Mouse (Mus musculus) skeletal muscle tissue, adult 2 months (tissue): ENCODE results near the gene Myadm.
"Not testable (repeated sequence)": the region's sequence is repeated elsewhere in the genome, so short reads cannot be mapped to it uniquely, and the experiment has no call there.

ENCODE experiments used
- DNase-seq: peaks from one replicate; pipeline ENCODE4 v3.0.0-alpha.2; 2012; ENCODE audit warnings: low read depth, low spot score

Myadm gene

DNA sequence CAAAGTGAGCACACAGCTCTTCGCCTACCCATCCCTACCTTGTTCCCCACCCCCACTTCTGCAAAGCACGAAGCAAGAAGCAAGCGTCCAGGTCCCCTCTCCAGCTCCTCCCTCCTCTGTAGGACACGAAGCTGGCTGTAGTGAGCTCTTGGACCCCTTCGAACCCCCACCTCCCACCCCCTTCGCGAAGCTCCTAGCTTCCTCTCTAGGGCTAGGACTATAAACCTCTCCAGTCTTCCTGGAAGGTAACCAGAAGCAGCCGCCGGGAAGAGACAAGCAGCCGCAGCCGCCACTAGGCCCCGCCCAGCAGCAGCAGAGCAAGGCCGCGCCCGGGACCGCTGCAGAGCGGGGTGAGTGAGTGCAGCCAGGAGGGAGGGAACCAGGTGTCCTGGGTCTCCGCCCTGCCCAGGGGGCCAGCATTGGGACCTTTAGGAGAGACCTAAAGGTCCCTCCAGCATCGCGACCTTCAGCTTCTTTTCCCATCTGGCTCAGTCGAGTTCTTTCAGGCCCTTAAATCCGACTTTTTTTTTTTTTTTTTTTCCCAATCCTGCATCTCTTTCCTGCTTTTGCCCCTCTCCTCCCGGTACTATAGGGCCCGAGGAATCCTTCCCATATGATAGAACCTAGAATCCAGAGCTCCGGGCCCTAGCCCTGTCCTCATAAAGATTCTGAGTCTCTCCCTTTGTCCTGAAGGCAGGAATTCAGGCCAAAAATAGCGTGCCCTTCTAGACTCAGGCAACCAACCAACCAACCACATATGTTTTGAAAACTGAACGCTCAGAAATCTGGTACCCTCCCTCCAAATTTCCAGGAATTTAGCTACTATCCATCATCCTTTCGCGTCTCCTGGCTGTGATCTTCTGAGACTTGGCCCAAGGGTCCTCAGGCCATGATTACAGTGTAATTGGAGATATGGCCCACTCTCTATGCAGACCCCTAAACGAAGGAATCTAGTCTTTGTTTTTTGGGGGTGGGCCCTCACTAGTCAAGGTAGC, at the start of gene Myadm, which contains the start of gene Prkcg:
Gene Myadm (plus strand): TSS at position 105 of the 995 bp plus-strand sequence.
Gene Prkcg (plus strand): TSS at position 204 of the 995 bp plus-strand sequence.
- no peak for DNase-seq

DNA sequence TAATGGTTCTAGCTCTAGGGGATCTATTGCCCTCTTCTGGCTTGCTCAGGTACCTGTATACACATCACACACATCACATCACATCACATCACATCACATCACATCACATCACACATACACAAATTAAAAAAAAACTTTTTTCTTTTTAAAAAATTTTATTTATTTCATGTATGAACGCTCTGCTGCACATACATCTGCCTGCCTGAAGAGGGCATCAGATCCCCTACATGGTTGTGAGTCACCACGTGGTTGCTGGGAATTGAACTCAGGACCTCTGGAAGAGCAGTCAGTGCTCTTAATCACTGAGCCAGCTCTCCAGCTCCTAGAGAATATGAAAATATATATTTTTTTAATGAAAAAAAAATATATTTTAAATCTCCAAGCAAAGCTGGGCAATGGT, 49.7 kb upstream of the Myadm start:
- no peak for DNase-seq

DNA sequence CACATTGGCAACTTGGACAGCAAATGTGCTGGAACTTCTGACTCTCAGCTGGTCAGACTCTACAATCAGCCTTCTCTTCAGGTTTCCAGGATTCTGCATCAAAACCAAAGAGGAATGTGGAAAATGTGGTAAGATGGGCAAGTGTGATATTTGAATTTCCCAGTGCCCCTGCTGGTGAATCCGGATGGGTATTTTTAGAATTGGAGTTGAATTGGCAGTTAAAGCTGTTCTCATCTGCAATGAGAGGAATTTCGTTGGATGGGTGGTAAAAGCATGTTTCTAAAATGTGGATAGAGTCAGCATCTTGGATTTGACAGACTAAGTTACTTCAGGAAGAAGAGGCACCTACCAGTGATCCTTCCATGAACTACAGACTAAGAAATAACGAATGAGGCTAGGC, 28.2 kb upstream of the Myadm start:
- DNase-seq, result no peak

DNA sequence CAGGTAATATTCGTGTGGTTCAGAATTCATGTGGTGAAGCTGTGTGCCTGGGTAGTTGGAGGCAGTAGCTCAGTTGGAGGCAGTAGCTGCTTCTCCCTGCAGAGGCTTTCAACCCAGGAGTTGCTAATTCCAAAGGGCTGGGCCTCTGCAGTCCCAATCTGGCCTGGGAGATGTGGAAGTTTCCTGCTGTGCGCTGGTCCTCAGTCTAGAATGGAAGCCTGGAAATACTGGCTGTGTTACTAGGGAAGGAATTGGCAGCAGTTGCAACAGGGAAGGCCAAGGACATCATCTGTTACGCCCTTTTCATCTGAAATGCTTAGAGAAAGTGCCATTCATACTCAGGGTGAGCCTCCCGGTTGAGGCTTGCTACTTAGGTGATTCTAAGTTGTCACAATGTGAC, 27.4 kb upstream of the Myadm start:
- no peak for DNase-seq

DNA sequence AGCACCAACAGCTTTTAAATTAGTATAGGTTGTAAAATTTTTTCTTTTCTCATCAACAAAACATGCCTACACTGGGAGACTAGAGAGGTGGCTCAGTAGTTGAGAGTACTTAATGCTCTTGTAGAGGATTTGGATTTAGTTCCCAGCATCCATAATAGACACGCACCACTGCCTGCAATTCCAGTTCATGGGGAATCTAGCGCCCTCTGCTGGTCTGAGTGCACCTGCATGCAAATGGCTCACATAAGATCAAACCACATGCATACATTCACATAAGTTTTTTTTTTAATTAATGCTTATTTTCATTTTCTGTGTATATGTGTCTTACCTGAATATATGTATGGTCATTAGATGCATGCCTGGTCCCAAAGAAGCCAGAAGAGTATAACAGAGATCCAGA, 26.1 kb upstream of the Myadm start:
- no peak for DNase-seq

DNA sequence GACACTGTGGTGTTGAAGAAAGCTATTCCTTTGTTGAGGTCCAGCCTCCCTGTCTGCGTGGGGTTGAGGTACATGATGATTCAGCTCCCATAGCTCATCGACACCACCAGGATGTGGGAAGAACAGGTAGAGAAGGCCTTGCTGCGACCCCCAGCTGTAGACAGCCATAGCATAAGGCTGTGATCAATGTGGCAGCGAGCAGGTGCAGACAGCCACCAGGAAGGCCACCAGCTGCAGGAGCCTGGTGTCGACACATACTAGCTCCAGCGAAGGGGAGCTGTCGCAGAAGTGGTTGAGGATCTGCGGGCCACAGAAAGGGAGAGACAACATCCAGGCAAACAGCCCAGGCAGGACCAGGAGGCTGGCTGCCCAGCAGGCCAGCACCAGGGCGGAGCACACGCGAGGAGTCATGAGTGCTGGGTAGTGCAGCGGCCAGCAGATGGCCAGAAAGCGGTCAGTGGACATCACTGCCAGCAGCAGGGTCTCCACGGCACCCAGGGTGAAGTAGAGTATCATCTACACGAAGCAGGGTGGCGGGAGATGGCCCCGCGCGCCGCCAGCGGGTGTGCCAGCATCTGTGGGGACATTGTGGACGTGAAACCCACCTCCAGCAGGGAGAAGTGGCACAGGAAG, 24.4 kb upstream of the Myadm start:
- no peak for DNase-seq

DNA sequence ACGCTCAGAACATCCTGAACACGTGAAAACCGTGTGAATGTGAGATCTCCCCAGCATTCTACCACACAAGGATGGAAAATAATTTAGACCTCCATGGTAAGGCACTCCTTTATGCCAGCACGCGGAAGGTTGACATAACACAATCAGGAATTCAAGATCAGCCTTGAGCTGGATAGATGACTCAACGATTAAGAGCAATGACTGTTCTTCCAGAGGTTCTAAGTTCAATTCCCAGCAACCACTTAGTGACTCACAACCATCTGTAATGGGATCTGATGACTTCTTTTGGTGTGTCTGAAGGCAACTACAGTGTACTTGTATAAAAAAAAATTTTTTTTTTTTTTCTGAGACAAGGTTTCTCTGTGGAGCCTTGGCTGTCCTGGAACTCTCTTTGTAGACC, 23.6 kb upstream of the Myadm start:
- DNase-seq, result no peak

DNA sequence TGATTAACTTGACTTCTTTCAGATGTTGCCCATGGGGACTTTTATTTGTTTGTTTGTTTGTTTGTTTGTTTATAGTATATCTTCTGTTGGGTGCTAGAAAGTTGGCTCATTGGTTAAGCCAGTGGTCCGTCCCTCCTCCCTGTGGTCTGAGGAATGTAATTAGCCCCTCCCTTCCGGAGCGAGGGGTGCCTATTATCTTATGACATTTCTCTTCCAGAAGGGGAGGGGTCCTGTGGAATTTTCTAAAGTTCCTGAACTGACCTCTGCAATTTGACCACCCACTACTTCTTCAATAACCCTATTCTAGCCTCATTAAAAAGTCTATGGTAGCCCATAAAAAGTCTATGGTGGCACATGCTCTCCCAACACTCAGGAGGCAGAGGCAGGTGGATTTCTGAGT, 21.6 kb upstream of the Myadm start:
- DNase-seq, result no peak

DNA sequence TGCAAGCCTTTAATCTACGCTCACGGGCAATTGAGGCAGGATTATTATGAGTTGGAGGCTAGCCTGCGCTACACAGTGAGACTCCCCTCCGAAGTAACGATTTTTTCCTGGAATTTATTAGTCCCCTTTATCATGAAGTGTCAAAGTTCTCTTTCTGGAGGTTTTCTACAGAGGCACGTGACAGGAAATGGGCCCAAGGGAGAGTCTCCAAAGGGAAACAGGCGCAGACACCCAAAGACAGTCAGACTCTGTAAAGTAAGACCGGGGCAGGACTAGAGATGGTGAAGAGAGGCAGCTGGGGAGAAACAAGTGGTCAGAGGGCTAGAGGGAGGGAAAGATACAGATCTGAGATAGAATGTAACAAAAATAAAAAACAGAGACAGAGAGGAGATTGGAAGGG, 21.0 kb upstream of the Myadm start:
- no peak for DNase-seq

DNA sequence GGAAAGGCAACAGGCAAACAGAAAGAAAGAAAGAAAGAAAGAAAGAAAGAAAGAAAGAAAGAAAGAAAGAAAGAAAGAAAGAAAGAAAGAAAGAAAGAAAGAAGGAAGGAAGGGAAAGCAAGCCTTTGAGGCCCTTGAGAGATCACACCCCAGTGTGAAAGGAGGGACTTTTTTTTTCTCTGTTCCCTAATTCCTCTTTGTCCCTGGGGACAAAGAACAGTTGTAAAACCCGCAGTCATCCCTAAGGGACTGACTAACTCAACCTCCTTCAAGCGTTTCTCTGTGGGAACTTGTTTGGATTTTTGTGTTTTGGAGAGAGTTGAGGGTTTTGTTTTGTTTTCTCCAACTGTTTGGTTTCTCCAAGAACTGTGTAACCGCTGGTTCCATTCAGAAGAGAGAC, 20.6 kb upstream of the Myadm start:
- DNase-seq, result no peak

DNA sequence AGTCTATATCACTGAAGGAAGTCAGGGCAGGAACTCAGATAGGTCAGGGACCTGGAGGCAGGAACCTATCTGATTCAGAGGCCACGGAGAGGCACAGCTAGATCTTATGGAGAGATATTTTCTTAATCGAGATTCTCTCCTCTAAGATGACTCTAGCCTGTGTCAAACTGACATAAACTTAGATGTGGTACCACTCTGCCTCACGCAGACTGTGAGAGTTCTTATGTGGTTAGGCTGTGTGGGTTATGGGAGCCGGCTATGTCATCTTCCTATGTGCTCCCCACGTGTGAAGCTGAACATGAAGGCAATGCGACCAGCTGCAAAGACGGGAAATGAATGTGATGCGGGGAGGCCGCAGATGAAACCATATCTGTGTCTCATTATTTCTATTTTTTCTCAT, 16.7 kb upstream of the Myadm start:
- DNase-seq, result no peak

DNA sequence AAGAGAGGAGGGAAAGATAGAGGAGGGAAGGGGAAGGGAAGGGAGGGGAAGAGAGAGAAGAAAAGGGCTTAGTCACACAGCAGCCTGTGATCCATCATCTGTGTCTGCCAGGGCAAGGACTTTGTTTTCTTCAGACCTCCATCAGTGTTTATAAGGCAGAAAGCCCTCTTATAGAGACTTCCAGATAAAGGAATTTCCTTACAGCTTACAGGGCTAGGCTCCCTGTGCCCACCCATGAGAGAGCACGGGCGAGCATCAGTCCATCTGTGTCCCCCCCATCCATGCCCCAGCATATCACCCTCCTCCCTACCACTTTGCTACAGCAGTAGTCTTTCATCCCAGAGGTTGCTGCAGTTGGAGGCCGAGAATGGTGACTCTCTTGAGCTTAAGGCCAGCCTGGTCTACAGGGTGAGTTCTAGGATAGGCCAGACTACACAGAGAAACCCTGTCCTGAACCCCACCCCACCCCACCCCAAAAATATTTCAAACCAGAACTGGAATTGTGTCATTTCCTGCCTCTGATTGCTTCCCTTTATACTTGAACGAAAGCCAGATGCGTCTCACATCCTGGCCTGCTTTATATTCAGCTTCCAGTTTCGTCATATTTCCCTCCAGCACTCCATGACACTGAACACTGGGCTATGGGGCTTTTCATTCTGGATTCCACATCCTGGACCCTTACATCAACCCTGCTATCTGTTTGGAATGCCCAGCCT, 13.3 kb upstream of the Myadm start:
- peak; percentile 39 for DNase-seq

DNA sequence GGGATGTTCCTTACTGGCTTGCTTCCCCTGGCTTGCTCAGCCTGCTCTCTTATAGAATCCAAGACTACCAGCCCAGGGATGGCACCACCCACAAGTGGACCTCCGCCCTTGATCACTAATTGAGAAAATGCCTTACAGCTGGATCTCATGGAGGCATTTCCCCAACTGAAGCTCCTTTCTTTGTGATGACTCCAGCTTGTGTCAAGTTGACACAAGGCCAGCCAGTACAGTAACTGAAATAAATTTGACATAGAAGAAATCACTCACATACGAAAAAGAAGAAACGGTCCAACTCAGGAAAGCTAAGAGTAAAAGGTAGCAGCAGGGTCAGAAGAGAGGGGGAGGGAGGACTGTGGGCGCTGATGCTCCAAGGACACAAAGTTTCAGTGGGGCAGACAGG, 12.1 kb upstream of the Myadm start:
- not testable (repeated sequence) for DNase-seq

DNA sequence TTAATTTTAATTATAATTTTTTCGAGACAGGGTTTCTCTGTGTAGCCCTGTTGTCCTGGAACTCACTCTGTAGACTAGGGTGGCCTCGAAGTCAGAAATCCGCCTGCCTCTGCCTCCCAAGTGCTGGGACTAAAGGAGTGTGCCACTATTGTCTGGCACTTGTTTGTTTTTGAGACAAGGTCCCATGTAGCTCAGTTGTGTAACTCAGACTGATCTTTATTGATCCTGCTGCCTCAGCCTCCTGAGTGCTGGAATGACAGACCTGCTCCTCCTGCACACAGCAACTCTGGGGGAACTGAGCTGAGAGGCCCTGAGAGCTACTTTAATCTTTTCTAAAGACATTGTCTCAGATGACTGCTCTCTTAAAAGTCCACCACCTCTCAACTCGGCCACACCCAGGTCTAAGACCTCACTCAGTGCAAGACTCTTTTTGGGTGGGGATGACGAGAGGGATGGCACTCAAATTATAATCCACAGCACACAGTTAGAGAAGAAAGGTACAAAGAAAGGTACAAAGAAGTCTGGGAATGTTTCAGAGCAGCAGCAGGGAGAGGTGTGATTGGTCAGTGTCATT, 8.7 kb upstream of the Myadm start:
- DNase-seq, result no peak

DNA sequence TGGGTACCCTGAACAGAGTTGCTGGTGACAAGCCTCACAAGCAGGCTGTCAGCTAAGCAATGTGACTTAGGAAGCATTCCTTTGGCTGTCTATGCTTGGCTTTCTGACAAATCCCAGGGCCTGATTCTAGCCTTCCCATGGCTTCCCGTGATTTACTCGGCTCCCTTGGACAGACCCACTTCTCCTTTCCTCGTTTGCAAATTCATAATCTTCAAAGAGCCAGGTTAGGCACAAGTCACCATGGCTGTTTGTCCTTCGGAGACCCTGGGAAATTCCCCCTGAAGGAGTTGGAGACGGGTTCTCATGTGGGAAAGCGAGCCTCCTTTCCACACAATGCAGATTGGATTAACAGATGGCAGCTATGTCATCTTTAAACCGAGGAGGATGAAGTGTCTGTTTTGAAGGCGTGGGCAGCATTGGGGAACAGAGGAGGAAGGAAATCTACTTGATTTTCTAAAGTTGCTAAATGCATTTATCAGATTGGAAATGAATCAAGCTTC, 8.2 kb upstream of the Myadm start:
- DNase-seq, result no peak

DNA sequence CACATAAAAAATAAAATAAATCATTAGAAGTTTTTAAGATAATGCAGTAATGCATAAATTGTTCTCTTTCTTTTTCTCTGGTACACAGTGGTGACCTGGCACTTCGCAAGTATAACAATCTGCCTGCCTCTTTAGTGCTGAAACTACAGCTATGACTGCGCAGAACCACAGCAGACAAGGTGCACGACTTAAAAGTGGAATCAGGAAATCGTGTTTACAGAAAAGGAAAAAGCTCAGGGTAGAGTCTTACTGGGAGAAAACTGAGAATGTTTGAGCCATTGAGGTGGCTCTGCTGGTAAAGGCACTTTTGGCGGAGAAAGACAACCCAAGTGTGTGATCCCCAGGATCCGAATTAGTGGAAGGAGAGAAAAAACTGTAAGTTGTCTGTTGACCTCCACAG, 7.1 kb upstream of the Myadm start:
- no peak for DNase-seq

DNA sequence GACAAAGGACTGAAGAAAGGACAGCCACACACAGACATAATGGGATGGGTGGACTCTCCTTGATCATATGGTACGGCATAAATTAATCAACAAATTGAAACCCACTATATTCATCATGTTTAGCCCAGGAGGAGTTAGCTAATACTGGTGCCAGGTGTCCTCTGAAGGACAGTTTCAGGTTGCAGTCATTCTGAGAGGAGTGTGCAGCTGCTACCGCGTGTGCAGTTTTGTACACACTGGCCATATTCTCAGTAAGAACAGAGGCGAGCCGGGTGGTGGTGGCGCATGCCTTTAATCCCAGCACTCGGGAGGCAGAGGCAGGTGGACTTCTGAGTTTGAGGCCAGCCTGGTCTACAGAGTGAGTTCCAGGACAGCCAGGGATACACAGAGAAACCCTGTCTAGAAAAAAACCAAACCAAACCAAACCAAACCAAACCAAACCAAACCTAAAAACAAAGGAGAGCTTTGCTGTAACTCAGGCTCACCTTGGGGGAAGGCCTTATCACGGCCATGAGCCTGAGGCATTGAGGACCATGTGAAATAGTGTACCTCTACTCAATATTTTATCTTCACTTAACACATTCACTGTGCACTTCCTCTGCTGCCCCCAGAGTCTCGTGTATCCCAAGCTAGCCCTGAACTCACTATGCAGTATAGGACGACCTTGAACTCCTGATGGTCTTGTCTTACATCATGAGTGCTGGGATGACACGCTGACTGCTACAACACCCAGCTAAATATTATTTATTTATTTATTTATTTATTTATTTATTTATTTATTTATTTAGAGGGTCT, 5.6 kb upstream of the Myadm start:
- no peak for DNase-seq

DNA sequence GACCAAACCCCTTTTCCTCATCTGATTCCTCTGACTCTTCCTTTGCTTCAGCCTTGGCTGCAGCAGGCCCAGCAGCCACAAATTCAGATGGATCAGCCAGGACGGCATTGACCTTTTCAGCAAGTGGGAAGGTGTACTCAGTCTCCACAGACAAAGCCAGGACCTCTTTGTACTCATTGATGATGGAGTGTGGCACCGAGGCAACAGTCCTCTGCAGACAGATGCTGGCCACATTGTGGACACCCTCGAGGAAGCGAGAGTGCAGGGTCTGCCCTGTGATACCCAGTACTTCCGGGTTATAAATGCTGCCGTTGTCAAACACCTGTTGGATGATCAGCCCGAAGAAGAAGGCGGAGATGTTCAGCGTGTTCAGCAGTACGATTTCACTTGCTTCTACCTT, 4.3 kb upstream of the Myadm start:
- DNase-seq, result no peak

DNA sequence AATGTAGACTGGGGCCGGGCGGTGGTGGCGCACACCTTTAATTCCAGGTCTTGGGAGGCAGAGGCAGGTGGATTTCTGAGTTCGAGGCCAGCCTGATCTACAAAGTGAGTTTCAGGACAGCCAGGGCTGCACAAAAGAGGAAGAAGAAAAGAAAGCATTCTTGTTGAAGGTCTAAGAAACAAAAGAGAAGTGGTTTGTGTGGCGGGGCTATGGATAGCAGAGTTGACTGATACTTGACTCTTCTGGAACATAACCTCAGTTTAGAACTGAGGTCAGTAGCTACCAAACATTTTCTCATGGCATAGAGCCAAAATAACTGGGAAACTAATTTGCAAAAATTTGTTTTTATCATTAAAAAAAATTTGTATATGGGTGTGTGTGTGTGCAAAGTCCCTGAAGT, 2.8 kb upstream of the Myadm start:
- DNase-seq, result no peak

DNA sequence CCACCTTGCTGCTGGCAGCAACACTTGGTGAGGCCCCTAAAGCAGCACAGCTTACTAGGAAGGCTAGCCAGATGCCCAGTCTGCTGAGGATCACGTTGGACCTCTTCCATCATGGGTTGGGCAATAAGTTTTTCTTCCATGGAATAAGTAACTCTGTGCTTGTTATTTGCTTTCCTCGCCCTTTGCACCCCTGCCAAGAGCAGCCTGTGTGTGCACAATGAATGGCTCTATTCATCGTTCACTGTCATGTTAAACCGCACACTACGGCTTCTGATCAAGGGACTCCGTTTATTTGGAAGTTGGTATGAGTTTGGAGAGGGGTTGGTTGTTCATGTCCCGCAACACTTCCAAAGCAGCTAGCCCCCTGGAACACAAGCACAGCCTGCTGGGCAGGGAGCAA, 1.7 kb upstream of the Myadm start:
- no peak for DNase-seq
